Mouse (Mus musculus) liver, adult 2 months (tissue): Measurements from ENCODE around the gene Prkar2b.

Experiments used
- CTCF ChIP-seq: fragments of 200-500 bp; IDR thresholded peaks from 2 replicates; pipeline ENCODE4 v1.5.1; 2011; ENCODE audit warnings: low read depth, low read length, control low read depth
- POLR2A ChIP-seq: fragments of 200-500 bp; IDR thresholded peaks from 2 replicates; pipeline ENCODE4 v1.6.1; 2011; ENCODE audit warnings: low read length, control low read depth; ENCODE audit not compliant: insufficient read depth; ENCODE audit errors: extremely low read depth

- TF ChIP-seq CTCF (no peak), POLR2A (no peak)
Observed at GRCm38 (mm10) chr12:32053637-32054366, 7.3 kb downstream of the Prkar2b start.
